Mouse (Mus musculus) myocyte (in vitro differentiated cells): Measurements from ENCODE around the gene Tmem234.

Experiments used
- E2F4 ChIP-seq: IDR thresholded peaks from one replicate; pipeline ENCODE4 v1.6.1; 2011; ENCODE audit warnings: mild to moderate bottlenecking, control low read depth, moderate library complexity; ENCODE audit not compliant: insufficient read depth
- MAX ChIP-seq: IDR thresholded peaks from one replicate; pipeline ENCODE4 v1.6.1; 2011; ENCODE audit warnings: low read depth, mild to moderate bottlenecking, control low read depth
- POLR2A ChIP-seq: IDR thresholded peaks from one replicate; pipeline ENCODE4 v1.6.1; 2011; ENCODE audit warnings: low read depth, mild to moderate bottlenecking, control low read depth, moderate library complexity; ENCODE audit not compliant: insufficient read length

GRCm38 (mm10) chr4:129578466-129578865, 22.0 kb upstream of the Tmem234 start, which contains the start of gene Fam167b:
- no peak for TF ChIP-seq POLR2A
- no peak for TF ChIP-seq E2F4
- TF ChIP-seq MAX: no peak
